ENCODE assay signal across 8 mouse cellular contexts in the genomic region with DNA sequence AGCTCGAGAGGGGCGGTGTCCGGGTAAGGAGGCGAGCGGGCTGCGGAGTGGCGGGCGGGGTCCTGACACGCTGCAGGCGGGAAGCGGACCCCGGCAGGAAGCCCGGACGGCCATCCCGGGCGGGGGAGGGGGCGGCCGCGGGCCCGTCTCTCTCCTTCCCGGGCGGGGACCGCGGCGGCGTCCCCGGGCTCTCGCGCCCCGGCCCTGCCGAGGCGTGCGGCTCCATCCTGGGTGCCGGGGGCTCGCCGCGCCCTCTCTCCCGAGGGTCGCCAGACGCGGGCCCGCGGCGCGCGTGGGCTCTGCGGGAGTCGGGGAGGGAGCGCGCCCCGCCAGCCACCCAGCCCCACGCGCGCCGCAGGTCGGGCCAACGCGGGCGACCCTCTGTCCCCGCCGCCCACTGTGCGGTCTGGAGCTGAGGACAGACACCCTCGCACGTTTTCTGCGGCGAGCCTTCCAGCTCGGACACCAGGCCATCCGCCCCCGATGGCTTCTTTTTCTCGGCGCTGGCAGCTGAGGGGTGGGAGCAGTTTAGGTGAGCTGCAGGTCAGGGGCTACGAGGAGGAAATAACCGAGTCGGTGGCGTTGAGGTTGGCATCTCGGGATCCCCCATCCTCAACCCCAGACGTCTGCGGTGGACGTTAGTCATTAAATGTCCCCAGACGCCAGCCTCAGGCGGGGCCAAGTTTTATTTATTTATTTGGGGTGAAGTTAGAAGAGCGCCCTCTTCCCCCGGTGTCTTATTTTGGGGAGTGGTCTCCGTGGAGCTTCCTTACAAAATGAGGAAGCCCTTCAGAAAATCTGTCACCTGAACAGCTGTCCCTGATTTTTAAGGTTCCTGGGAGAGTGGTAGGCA. TPM values are rescaled to one million over a fixed set of nuclear protein-coding genes. Genes with fewer than 3 reads are reported as not detected.
DNase-seq lines count a peak whose midpoint lies in the region; ATAC-seq and TF ChIP-seq lines count a peak whose summit lies in the region.

No protein-coding gene starts in this region.

- peak; percentile 25 for ATAC-seq in heart, postnatal 0 days (ENCODE audit: insufficient read depth, low read depth)
- ATAC-seq in megakaryocyte progenitor cell, adult 5-6 weeks (replicated peaks; ENCODE audit: poor library complexity): peak; percentile 32

- peak overlapping the region; percentile 93 for H3K9ac ChIP-seq in heart, postnatal 0 days (replicated peaks; ENCODE audit: low read depth, low read length)

- peaks cover 37% of the 10 kb centered on the region for H3K4me1 ChIP-seq in embryonic facial prominence, embryonic 10.5 days
- peaks cover 21% of the 10 kb centered on the region for H3K4me1 ChIP-seq in heart, postnatal 0 days (ENCODE audit: control insufficient read depth, insufficient read depth)

- peak overlapping the region; percentile 91 for H3K4me3 ChIP-seq in embryonic facial prominence, embryonic 10.5 days
- H3K4me3 ChIP-seq in heart, postnatal 0 days (ENCODE audit: low read depth, low read length): peak overlapping the region; percentile 95

- H3K27ac ChIP-seq in embryonic facial prominence, embryonic 10.5 days (replicated peaks): peak overlapping the region; percentile 93
- peak overlapping the region; percentile 87 for H3K27ac ChIP-seq in heart, postnatal 0 days (ENCODE audit: low read depth)

- H3K9me3 ChIP-seq in embryonic facial prominence, embryonic 10.5 days: no peaks in the 10 kb centered on the region
- no peaks in the 10 kb centered on the region for H3K9me3 ChIP-seq in heart, postnatal 0 days (replicated peaks; ENCODE audit: control insufficient read depth, low read length)

- H3K27me3 ChIP-seq in embryonic facial prominence, embryonic 10.5 days (replicated peaks; ENCODE audit: low read depth, poor library complexity, severe bottlenecking): no peaks in the 10 kb centered on the region
- no peaks in the 10 kb centered on the region for H3K27me3 ChIP-seq in heart, postnatal 0 days (ENCODE audit: control insufficient read depth, insufficient read depth, low read length)

- H3K36me3 ChIP-seq in embryonic facial prominence, embryonic 10.5 days (replicated peaks): no peaks in the 10 kb centered on the region
- H3K36me3 ChIP-seq in heart, postnatal 0 days (replicated peaks; ENCODE audit: control insufficient read depth, insufficient read depth, low read length): no peaks in the 10 kb centered on the region

- TF ChIP-seq EP300 in heart, postnatal 0 days (IDR thresholded peaks at IDR 0.05; ENCODE audit: low read depth): no peak

- TF ChIP-seq CTCF in heart, postnatal 0 days (IDR thresholded peaks at IDR 0.05; ENCODE audit: low read depth): no peak

- H3K4me2 ChIP-seq in heart, postnatal 0 days (ENCODE audit: low read depth, low read length): peak overlapping the region; percentile 88

- DNase-seq in CD4-positive, CD25-positive, alpha-beta regulatory T cell, adult 2 months (ENCODE audit: low read depth, low spot score): peak; percentile 70
- DNase-seq in R1 (ENCODE audit: low read depth, low spot score): peak; percentile 51
- DNase-seq in embryonic facial prominence, embryonic 10.5 days (ENCODE audit: low spot score): peak; percentile 52
- DNase-seq in heart, postnatal 0 days (ENCODE audit: low spot score): no peak
- peak; percentile 30 for DNase-seq in kidney, postnatal 14 days
- DNase-seq in spleen, postnatal 36 days (ENCODE audit: low spot score in 2 of 2): peak; percentile 11 to 25
- no peak for DNase-seq in yolk sac, embryonic 10.5 days (ENCODE audit: low spot score)

- under 1% methylated on average over 80 of the region's 84 CpGs for WGBS in embryonic facial prominence, embryonic 10.5 days
- WGBS in heart, postnatal 0 days: under 1% methylated on average over 47 of the region's 84 CpGs

RNA-seq across cellular contexts. Expression of gene Epb41l2, which starts 0.6 kb away (rescaled TPM):
- polyA plus RNA-seq in embryonic facial prominence, embryonic 10.5 days (2016; fragmentation: Nextera tagmentation; extraction: Ambion mirVana): 47.3 and 52.9 TPM in 2 replicates
- total RNA-seq in heart, postnatal 0 days (2014; rRNA removed; ENCODE audit: low replicate concordance): 34.6 and 50.1 TPM in 2 replicates
- polyA plus RNA-seq in heart, postnatal 0 days (2015; fragmentation: Nextera tagmentation; extraction: Ambion mirVana): 21.6 and 25.5 TPM in 2 replicates
- 16.5 and 28.2 TPM in 2 replicates for total RNA-seq in megakaryocyte progenitor cell, adult 5-6 weeks (2015)
- total RNA-seq in megakaryocyte progenitor cell, adult 5-6 weeks (2017): 19.1 and 24.6 TPM in 2 replicates

RNA-seq across cellular contexts. Expression of gene Akap7, which starts 52.5 kb away (rescaled TPM):
- polyA plus RNA-seq in embryonic facial prominence, embryonic 10.5 days (2016; fragmentation: Nextera tagmentation; extraction: Ambion mirVana): 17.0 and 18.2 TPM in 2 replicates
- 32.4 and 77.9 TPM in 2 replicates for total RNA-seq in heart, postnatal 0 days (2014; rRNA removed; ENCODE audit: low replicate concordance)
- polyA plus RNA-seq in heart, postnatal 0 days (2015; fragmentation: Nextera tagmentation; extraction: Ambion mirVana): 46.3 and 47.6 TPM in 2 replicates
- total RNA-seq in megakaryocyte progenitor cell, adult 5-6 weeks (2015): 17.2 and 19.3 TPM in 2 replicates
- total RNA-seq in megakaryocyte progenitor cell, adult 5-6 weeks (2017): 18.8 and 24.4 TPM in 2 replicates

Comparison
In these comparisons a context has a peak if more than half of its experiments do, and no peak if none do; other contexts are left out.
1. DNase-seq: peak in CD4-positive, CD25-positive, alpha-beta regulatory T cell, adult 2 months (single experiment), R1 (single experiment), embryonic facial prominence, embryonic 10.5 days (single experiment), kidney, postnatal 14 days (single experiment) and spleen, postnatal 36 days (2 of 2); none in heart, postnatal 0 days (single experiment) and yolk sac, embryonic 10.5 days (single experiment).